Mouse (Mus musculus): ENCODE data around the gene Helb. TPM values are rescaled to one million over a fixed set of nuclear protein-coding genes. Genes with fewer than 3 reads are reported as not detected.

Gene Helb
- polyA plus RNA-seq, 1 experiment: 26.6 TPM

DNA sequence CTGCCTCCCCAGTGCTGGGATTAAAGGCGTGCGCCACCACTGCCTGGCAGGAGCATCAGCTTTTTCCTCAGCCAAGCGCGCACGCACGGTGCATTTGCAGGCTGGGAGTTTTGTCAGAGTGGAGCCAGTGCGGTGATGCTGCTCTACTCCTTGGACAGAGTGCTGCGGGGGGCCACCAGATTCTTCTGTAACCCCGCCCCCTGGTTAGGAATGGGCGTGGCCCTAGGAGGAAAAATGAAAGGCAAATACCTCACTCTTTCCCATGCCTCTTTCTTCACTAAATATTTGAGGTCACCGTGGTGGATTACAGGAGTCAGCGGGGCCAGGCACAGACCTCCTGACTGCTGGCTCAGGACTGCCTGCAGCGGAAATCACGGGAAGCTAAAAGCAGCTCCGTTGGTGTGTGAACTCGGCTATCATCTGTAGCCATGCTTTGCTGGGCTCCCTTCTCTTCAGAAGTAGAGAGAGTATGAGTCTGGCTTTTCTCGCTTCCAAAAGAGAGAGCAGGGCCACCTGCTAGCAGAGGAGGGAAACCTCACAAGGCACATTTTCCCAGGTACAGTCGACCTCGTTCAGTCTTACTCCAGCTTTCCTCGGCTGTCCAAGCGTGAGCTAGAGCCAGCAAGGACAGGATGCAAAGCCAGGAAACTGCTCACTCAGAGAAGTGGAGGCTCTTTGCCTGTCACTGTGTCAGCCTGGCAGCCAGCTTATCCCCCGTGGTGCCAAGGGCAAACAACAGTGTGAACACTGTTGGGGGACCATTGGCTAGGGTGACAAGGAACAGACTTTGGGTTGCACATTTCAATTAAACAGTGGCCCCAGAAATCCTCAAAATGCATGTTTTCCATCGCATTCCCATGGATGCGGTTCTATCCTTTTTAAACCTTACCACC is 51.3 kb downstream of the Helb start:
- H3K4me3 ChIP-seq (ENCODE audit: control insufficient read depth, insufficient read depth, low read length): no peak overlapping the region
- no peak for TF ChIP-seq POLR2A (IDR thresholded peaks at IDR 0.05; ENCODE audit: control insufficient read depth, extremely low read depth, insufficient read depth, low read length, poor library complexity)
- TF ChIP-seq CTCF (IDR thresholded peaks at IDR 0.05; ENCODE audit: borderline replicate concordance, control insufficient read depth, extremely low read depth, insufficient read depth, low read length, poor library complexity): no peak
- 77% methylated on average over 24 of the region's 24 CpGs for WGBS
- no peaks in the 10 kb centered on the region for H3K27me3 ChIP-seq (ENCODE audit: control insufficient read depth, insufficient read depth, low read length)
- no peaks in the 10 kb centered on the region for H3K36me3 ChIP-seq (ENCODE audit: control insufficient read depth, insufficient read depth, low read length)
- no peaks in the 10 kb centered on the region for H3K4me1 ChIP-seq (replicated peaks; ENCODE audit: control insufficient read depth, insufficient read depth, low read length)
- DNase-seq: no peak
- H3K27ac ChIP-seq (ENCODE audit: control insufficient read depth, insufficient read depth, low read length): no peak overlapping the region

DNA sequence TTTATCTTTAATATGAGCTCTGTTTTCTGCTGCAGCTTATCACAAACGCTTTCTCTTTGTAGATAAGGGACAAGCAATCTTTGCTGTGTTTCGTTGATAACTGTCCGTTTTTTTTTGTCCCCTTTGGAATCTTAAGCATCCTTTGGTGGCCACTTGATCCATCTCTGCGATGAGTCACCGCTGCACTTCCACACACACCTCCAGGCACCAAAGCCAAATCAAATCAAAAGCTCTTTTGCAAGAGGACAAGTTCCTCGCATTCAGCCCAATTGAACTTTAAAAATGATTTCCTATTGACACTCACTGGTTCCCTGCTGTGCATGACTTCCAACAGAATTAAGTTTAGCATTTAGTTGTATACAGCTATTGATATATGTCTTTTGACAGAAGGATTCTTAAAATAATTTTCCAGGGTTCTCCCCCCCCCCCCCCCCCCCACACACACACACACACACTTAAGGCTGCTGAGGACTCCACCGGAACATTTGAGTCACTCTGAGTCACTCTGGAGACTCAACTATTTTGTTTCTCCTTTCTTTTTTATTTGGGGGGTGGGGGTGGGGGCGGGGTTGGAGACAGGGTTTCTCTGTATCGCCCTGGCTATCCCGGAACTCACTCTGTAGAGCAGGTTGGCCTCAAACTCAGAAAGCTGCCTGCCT is 52.1 kb downstream of the Helb start:
- no peaks in the 10 kb centered on the region for H3K36me3 ChIP-seq (ENCODE audit: control insufficient read depth, insufficient read depth, low read length)
- H3K4me3 ChIP-seq (ENCODE audit: control insufficient read depth, insufficient read depth, low read length): no peak overlapping the region
- TF ChIP-seq CTCF (IDR thresholded peaks at IDR 0.05; ENCODE audit: borderline replicate concordance, control insufficient read depth, extremely low read depth, insufficient read depth, low read length, poor library complexity) (no peak), POLR2A (IDR thresholded peaks at IDR 0.05; ENCODE audit: control insufficient read depth, extremely low read depth, insufficient read depth, low read length, poor library complexity) (no peak)
- no peaks in the 10 kb centered on the region for H3K4me1 ChIP-seq (replicated peaks; ENCODE audit: control insufficient read depth, insufficient read depth, low read length)
- WGBS: 86% methylated on average over 10 of the region's 10 CpGs
- DNase-seq: no peak
- H3K27ac ChIP-seq (ENCODE audit: control insufficient read depth, insufficient read depth, low read length): no peak overlapping the region
- no peaks in the 10 kb centered on the region for H3K27me3 ChIP-seq (ENCODE audit: control insufficient read depth, insufficient read depth, low read length)

DNA sequence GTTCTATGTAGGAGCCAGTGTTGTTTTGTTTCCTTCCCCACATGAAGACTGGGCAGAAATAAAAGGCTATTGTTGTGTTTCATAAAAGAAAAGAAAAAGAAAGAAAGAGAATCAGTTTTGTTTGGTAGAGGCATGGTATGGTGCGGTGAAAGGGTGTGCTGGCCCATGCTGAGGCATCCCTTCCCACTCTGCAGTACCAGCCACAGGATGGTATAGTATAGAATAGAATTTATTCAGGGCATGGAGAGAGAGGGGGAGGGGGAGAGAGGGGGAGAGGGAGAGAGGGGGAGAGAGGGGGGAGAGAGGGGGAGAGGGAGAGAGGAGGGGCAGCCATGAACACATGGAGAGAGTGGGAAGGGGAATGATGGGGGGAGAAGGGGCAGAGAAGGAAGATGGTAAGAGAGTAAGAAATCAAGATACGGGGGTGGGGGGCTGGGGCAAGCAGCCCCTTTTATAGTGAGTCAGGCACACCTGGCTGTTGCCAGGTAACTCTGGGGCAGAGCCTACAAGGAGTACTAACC is 68.0 kb downstream of the Helb start:
- Histone ChIP-seq H3K4me3 (ENCODE audit: control insufficient read depth, insufficient read depth, low read length) (no peak overlapping the region), H3K4me1 (replicated peaks; ENCODE audit: control insufficient read depth, insufficient read depth, low read length) (no peaks in the 10 kb centered on the region), H3K27me3 (ENCODE audit: control insufficient read depth, insufficient read depth, low read length) (no peaks in the 10 kb centered on the region), H3K27ac (ENCODE audit: control insufficient read depth, insufficient read depth, low read length) (no peak overlapping the region), H3K36me3 (ENCODE audit: control insufficient read depth, insufficient read depth, low read length) (no peaks in the 10 kb centered on the region)
- 95% methylated on average over 2 of the region's 2 CpGs for whole genome bisulfite sequencing
- TF ChIP-seq CTCF (IDR thresholded peaks at IDR 0.05; ENCODE audit: borderline replicate concordance, control insufficient read depth, extremely low read depth, insufficient read depth, low read length, poor library complexity) (no peak), POLR2A (IDR thresholded peaks at IDR 0.05; ENCODE audit: control insufficient read depth, extremely low read depth, insufficient read depth, low read length, poor library complexity) (no peak)
- DNase-seq: no peak

DNA sequence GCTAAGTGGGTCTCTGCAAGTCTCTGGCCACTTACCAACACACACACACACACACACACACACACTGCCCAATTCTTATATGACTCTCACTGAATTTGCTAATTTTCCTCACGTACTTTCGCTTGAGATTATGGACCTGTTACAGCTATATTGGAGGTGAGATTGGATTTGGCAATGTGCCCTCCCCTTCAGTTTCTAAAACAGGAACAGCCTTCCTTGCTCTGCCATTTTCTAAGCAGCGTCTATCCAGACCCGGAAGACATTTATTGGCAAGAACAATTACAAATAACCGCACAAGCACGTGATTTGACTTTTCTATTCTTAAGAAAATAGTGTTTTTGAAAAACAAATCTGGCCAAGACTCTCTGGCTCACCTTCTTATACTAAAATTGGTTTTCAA is 68.5 kb downstream of the Helb start:
- no peaks in the 10 kb centered on the region for H3K4me1 ChIP-seq (replicated peaks; ENCODE audit: control insufficient read depth, insufficient read depth, low read length)
- H3K36me3 ChIP-seq (ENCODE audit: control insufficient read depth, insufficient read depth, low read length): no peaks in the 10 kb centered on the region
- H3K27ac ChIP-seq (ENCODE audit: control insufficient read depth, insufficient read depth, low read length): no peak overlapping the region
- WGBS: 94% methylated on average over 6 of the region's 6 CpGs
- no peak overlapping the region for H3K4me3 ChIP-seq (ENCODE audit: control insufficient read depth, insufficient read depth, low read length)
- H3K27me3 ChIP-seq (ENCODE audit: control insufficient read depth, insufficient read depth, low read length): no peaks in the 10 kb centered on the region
- no peak for DNase-seq
- TF ChIP-seq CTCF (IDR thresholded peaks at IDR 0.05; ENCODE audit: borderline replicate concordance, control insufficient read depth, extremely low read depth, insufficient read depth, low read length, poor library complexity) (no peak), POLR2A (IDR thresholded peaks at IDR 0.05; ENCODE audit: control insufficient read depth, extremely low read depth, insufficient read depth, low read length, poor library complexity) (no peak)

DNA sequence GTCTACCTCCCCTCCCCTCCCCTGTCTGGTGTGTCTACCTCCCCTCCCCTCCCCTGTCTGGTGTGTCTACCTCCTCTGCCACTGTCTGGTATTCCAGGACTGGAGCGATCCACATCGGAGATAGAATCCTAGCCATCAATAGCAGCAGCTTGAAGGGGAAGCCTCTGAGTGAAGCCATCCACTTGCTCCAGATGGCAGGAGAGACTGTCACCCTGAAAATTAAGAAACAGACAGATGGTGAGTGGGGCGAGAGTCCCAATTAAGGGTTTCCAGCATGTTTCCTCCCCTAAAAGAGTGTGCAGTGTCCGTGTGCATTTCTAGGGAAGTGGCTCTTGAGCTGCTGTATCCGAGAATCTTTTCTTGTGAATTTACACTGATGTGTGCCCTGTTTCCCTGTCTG is 74.6 kb downstream of the Helb start:
- Histone ChIP-seq H3K27me3 (ENCODE audit: control insufficient read depth, insufficient read depth, low read length) (no peaks in the 10 kb centered on the region), H3K4me1 (replicated peaks; ENCODE audit: control insufficient read depth, insufficient read depth, low read length) (no peaks in the 10 kb centered on the region), H3K36me3 (ENCODE audit: control insufficient read depth, insufficient read depth, low read length) (no peaks in the 10 kb centered on the region), H3K27ac (ENCODE audit: control insufficient read depth, insufficient read depth, low read length) (no peak overlapping the region), H3K4me3 (ENCODE audit: control insufficient read depth, insufficient read depth, low read length) (no peak overlapping the region)
- 95% methylated on average over 5 of the region's 5 CpGs for WGBS
- no peak for DNase-seq
- TF ChIP-seq CTCF (IDR thresholded peaks at IDR 0.05; ENCODE audit: borderline replicate concordance, control insufficient read depth, extremely low read depth, insufficient read depth, low read length, poor library complexity) (no peak), POLR2A (IDR thresholded peaks at IDR 0.05; ENCODE audit: control insufficient read depth, extremely low read depth, insufficient read depth, low read length, poor library complexity) (no peak)

DNA sequence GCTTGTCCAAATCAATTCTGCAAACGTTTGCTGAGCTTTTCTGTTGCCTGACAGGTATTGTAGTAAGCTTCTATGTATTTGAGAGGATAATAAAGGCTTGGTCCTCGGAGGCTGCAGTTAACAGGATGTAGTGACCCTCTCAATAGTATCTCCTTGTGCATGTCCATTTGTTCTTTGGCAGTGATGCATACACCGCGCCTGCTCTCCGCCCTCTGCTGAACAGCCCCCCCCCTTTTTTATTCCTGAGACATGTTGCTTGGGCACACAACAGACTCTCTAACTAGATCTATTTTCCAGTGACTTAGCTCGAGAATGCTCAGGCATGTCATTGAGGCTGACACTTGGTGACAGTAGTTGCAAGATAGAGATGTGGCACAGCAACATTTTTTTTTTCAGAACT is 77.0 kb downstream of the Helb start:
- WGBS: 81% methylated on average over 6 of the region's 6 CpGs
- TF ChIP-seq CTCF (IDR thresholded peaks at IDR 0.05; ENCODE audit: borderline replicate concordance, control insufficient read depth, extremely low read depth, insufficient read depth, low read length, poor library complexity) (no peak), POLR2A (IDR thresholded peaks at IDR 0.05; ENCODE audit: control insufficient read depth, extremely low read depth, insufficient read depth, low read length, poor library complexity) (no peak)

More for the DNA sequence above, 77.0 kb downstream of the Helb start:
- DNase-seq: no peak
- H3K36me3 ChIP-seq (ENCODE audit: control insufficient read depth, insufficient read depth, low read length): no peaks in the 10 kb centered on the region
- H3K27me3 ChIP-seq (ENCODE audit: control insufficient read depth, insufficient read depth, low read length): no peaks in the 10 kb centered on the region
- H3K27ac ChIP-seq (ENCODE audit: control insufficient read depth, insufficient read depth, low read length): no peak overlapping the region
- no peak overlapping the region for H3K4me3 ChIP-seq (ENCODE audit: control insufficient read depth, insufficient read depth, low read length)
- H3K4me1 ChIP-seq (replicated peaks; ENCODE audit: control insufficient read depth, insufficient read depth, low read length): no peaks in the 10 kb centered on the region
